Mouse (Mus musculus): Measurements from ENCODE around the gene Spag16. TPM values are rescaled to one million over a fixed set of nuclear protein-coding genes. Genes with fewer than 3 reads are reported as not detected.

Spag16 gene
- polyA plus RNA-seq, 1 experiment from 2014 or later = 0.28 TPM

DNA sequence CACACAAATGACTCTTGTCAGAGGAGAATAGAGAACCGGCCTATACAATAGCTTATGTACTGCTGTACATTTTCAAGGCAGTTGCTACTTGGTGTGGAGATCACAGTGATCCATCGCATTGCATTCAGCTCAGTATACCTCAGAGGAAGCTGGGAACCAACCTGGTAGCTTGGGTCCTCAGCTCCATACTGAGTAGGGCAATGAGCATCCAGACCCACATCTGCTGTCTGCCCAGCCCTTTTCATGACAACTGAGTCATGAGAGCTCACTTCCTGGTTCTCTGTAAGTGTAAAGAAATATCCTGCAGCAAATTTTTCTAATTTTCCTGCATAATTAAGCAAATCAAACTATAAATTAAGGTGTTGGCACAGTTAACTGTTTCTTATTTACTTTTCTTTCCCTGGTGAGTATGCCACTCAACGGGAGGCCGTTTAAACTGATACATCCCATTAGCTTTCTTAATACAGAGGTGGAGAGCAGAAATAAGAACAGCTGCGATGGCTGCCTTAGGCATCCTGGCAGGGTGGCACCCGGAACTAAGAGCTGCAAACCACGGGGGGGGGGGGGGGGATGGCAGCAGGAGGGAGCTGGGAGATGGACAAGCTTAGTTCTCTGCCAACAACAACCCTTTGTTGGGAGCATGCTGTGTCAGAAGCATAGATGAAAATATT is 255.6 kb downstream of the Spag16 start:
- Histone ChIP-seq H3K4me2 (no peak overlapping the region), H3K9ac (no peak overlapping the region), H3K27ac (ENCODE audit: low read depth) (no peak overlapping the region), H3K27me3 (ENCODE audit: insufficient read depth, low read length) (no peaks in the 10 kb centered on the region), H3K4me1 (ENCODE audit: insufficient read depth) (no peaks in the 10 kb centered on the region), H3K9me3 (ENCODE audit: low read depth, low read length) (no peaks in the 10 kb centered on the region), H3K36me3 (ENCODE audit: insufficient read depth) (no peaks in the 10 kb centered on the region), H3K4me3 (ENCODE audit: low read depth, low read length) (no peak overlapping the region)
- ATAC-seq (ENCODE audit: insufficient read depth) (no peak), DNase-seq (no peak)
- no peak for TF ChIP-seq CTCF (IDR thresholded peaks at IDR 0.05; ENCODE audit: low read depth)
- WGBS = 64% methylated on average over 7 of the region's 7 CpGs

DNA sequence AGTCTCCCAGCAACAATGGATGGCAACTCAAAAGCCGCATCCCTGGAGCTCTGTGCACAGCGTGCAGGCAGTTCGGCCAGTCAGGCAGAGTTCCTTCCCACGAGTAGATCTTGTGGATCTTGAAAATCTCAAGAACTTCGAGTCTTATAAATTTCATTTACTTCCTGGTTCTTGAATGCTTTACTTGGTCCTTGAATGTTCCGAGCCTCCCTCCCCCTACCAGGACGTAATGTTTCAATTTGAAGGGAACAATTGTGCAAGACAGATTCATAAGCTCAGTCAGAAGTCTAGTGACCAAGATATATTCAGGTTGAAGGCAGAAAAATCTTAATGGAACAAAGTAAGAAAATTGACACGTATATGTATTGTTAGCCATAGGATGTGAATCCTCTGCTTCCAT is 277.9 kb downstream of the Spag16 start:
- no peak for ATAC-seq (ENCODE audit: insufficient read depth)
- no peaks in the 10 kb centered on the region for H3K36me3 ChIP-seq (ENCODE audit: insufficient read depth)
- H3K9me3 ChIP-seq (ENCODE audit: low read depth, low read length) = no peaks in the 10 kb centered on the region
- WGBS = 77% methylated on average over 8 of the region's 8 CpGs
- H3K4me1 ChIP-seq (ENCODE audit: insufficient read depth) = no peaks in the 10 kb centered on the region
- H3K4me3 ChIP-seq (ENCODE audit: low read depth, low read length) = no peak overlapping the region
- no peak overlapping the region for H3K4me2 ChIP-seq
- TF ChIP-seq CTCF (IDR thresholded peaks at IDR 0.05; ENCODE audit: low read depth) = no peak
- H3K27me3 ChIP-seq (ENCODE audit: insufficient read depth, low read length) = no peaks in the 10 kb centered on the region
- no peak overlapping the region for H3K9ac ChIP-seq
- no peak overlapping the region for H3K27ac ChIP-seq (ENCODE audit: low read depth)
- no peak for DNase-seq

DNA sequence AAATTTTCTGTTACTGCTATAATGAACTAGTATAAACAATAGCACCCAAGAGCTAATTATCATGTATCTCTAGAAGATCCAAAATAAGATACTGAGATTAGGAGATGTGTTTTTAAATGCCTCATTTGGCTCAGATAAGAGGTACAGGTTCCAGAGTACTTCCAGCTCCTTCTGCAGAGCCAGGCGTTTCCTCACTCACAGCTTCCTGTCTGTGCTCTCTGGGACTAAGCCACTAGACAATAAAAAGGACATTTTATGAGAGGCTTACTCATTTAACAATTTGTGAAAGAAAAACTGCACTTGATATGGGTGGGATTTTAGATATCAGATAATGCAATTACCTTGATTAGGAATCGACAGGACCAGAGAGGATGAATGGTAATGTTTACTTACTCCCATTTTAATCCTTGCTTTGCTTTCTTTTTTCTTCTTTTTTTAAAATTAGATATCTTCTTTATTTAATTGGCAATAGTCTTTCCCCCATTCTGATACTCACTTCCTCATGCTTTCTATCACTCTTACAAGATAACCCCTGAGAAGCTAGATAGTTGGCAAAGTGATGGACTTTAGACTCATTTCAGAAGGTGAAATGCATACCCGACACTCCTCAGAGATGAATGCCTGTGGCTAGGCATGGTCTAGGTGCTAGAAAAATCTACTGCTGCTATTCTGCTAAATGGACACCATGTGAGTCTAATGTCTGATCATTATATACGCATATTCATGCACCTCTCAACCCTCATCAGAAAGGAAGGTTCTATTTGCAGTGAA is 289.6 kb downstream of the Spag16 start:
- no peak overlapping the region for H3K9ac ChIP-seq
- no peak overlapping the region for H3K4me2 ChIP-seq
- no peak overlapping the region for H3K4me3 ChIP-seq (ENCODE audit: low read depth, low read length)
- no peaks in the 10 kb centered on the region for H3K4me1 ChIP-seq (ENCODE audit: insufficient read depth)
- 72% methylated on average over 4 of the region's 4 CpGs for WGBS
- no peak for DNase-seq
- no peak overlapping the region for H3K27ac ChIP-seq (ENCODE audit: low read depth)
- no peak for ATAC-seq (ENCODE audit: insufficient read depth)
- no peaks in the 10 kb centered on the region for H3K9me3 ChIP-seq (ENCODE audit: low read depth, low read length)
- no peaks in the 10 kb centered on the region for H3K27me3 ChIP-seq (ENCODE audit: insufficient read depth, low read length)
- no peaks in the 10 kb centered on the region for H3K36me3 ChIP-seq (ENCODE audit: insufficient read depth)
- TF ChIP-seq CTCF (IDR thresholded peaks at IDR 0.05; ENCODE audit: low read depth) = no peak

DNA sequence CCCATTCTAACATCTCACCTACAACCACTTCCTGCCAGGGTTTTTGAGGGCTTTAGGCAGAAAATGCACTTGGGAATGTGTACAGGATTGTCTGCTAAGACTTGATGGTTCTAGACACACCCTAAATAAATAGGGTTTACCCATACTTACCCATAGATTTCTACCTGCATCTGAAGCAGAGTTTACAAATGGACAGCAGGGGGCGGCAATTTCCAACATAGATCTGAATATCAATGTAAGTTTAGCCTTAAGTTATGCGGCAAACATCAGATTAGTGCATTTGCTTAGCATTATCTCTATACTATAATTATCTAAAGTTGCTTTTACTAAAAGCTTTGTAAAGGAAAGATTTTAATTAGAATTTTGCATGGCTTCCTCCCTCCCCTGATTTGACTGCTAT is 301.3 kb downstream of the Spag16 start:
- H3K27ac ChIP-seq (ENCODE audit: low read depth) = no peak overlapping the region
- H3K9me3 ChIP-seq (ENCODE audit: low read depth, low read length) = no peaks in the 10 kb centered on the region
- no peaks in the 10 kb centered on the region for H3K36me3 ChIP-seq (ENCODE audit: insufficient read depth)
- peak; percentile 57 for TF ChIP-seq CTCF (IDR thresholded peaks at IDR 0.05; ENCODE audit: low read depth)
- no peaks in the 10 kb centered on the region for H3K4me1 ChIP-seq (ENCODE audit: insufficient read depth)
- no peak overlapping the region for H3K9ac ChIP-seq
- no peaks in the 10 kb centered on the region for H3K27me3 ChIP-seq (ENCODE audit: insufficient read depth, low read length)
- ATAC-seq (ENCODE audit: insufficient read depth) = no peak
- 59% methylated on average over 2 of the region's 2 CpGs for WGBS
- DNase-seq = peak; percentile 68
- no peak overlapping the region for H3K4me2 ChIP-seq
- no peak overlapping the region for H3K4me3 ChIP-seq (ENCODE audit: low read depth, low read length)

DNA sequence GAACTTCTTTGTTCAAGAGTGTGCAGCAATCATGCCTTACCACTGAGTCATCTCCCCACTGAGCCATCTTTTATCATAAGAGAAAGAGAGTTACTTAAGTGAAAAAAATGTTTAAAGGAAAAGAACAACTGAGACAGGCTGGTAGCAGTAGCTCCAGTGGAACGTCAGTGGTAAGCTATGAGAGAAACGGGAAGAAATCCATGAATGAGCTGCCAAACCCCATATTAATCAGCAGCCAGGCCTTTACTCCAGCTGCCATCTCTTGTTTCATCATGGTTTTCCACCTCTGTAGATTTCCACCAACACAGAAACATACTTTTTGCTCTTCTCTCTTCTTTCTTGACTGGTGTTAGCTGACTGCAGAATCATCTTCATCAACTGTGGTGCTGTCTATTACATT is 308.8 kb downstream of the Spag16 start:
- no peak overlapping the region for H3K9ac ChIP-seq
- no peak for ATAC-seq (ENCODE audit: insufficient read depth)
- no peaks in the 10 kb centered on the region for H3K4me1 ChIP-seq (ENCODE audit: insufficient read depth)
- no peak overlapping the region for H3K27ac ChIP-seq (ENCODE audit: low read depth)
- no peaks in the 10 kb centered on the region for H3K36me3 ChIP-seq (ENCODE audit: insufficient read depth)
- no peak overlapping the region for H3K4me2 ChIP-seq
- no peaks in the 10 kb centered on the region for H3K27me3 ChIP-seq (ENCODE audit: insufficient read depth, low read length)
- no peak for DNase-seq
- no peak for TF ChIP-seq CTCF (IDR thresholded peaks at IDR 0.05; ENCODE audit: low read depth)
- H3K9me3 ChIP-seq (ENCODE audit: low read depth, low read length) = no peaks in the 10 kb centered on the region
- WGBS = 49% methylated on average over 2 of the region's 2 CpGs
- no peak overlapping the region for H3K4me3 ChIP-seq (ENCODE audit: low read depth, low read length)

DNA sequence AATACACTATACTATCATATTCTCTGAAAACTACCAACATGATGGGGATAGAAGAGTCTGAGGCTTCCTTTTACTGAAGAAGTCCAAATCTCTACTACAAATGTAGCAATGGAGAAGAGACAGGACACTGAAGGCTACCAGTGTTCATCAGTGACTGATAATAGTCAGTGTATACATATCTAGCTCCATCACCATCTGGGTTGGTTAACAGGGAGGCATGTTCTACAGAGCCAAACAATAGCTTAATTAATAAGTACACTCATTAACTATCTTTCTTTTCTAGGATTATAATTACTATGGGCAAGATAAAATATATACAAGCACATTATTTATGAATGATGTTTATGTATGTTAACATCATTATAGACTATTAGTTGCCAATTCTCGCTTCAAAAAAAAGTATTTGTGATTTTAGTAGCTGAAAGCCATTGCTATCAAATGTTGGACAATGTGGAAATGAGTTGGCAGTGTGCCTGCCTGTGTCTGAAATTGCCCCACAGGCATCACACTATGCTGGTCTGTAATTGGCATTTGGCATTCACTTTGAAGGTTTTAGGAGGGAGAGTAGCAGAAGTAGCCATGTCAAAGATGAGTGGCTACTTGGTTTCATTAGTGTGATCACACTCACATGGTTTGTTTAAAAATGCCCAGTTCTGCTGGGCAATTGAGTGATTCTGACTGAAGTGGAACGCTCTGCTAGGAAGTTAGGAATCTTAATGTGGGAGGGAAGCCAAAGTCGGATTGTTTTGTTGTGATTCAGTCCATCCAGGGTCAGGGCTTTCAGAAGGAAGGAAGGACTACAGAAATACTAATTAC is 338.8 kb downstream of the Spag16 start:
- no peak overlapping the region for H3K4me3 ChIP-seq (ENCODE audit: low read depth, low read length)
- no peaks in the 10 kb centered on the region for H3K27me3 ChIP-seq (ENCODE audit: insufficient read depth, low read length)
- TF ChIP-seq CTCF (IDR thresholded peaks at IDR 0.05; ENCODE audit: low read depth) = no peak
- no peak overlapping the region for H3K27ac ChIP-seq (ENCODE audit: low read depth)
- H3K4me1 ChIP-seq (ENCODE audit: insufficient read depth) = no peaks in the 10 kb centered on the region
- no peak overlapping the region for H3K9ac ChIP-seq
- ATAC-seq (ENCODE audit: insufficient read depth) = 0 out of 2 replicates have a peak, but pooled peaks have one; percentile 24
- DNase-seq = peak; percentile 50
- 37% methylated on average over 3 of the region's 3 CpGs for WGBS
- H3K4me2 ChIP-seq = no peak overlapping the region
- H3K9me3 ChIP-seq (ENCODE audit: low read depth, low read length) = no peaks in the 10 kb centered on the region
- no peaks in the 10 kb centered on the region for H3K36me3 ChIP-seq (ENCODE audit: insufficient read depth)

Data from lung, embryonic 14.5 days (tissue).